24 mouse cellular contexts compared by ENCODE assay signal in genomic region chr17:60344656-60345055, GRCm38 (mm10).
A peak's percentile ranks its signal among the peaks of the same experiment; 100 is the strongest.
DNase-seq lines count a peak whose midpoint lies in the region; ATAC-seq and TF ChIP-seq lines count a peak whose summit lies in the region.
"Had no signal": no experiment of that assay in that cellular context is flagged by ENCODE, and none has a peak within 500 bp of the region (broad histone marks: within the 10 kb centered on the region; RNA-seq: fewer than 3 reads in every experiment).

No protein-coding gene starts in this region.

- no peak for TF ChIP-seq POLR2A in brain, embryonic 14.5 days (IDR thresholded peaks at IDR 0.05; ENCODE audit: borderline replicate concordance, extremely low read depth, insufficient read depth, insufficient read length, poor library complexity, severe bottlenecking)

- no peak overlapping the region for H3K27ac ChIP-seq in hindbrain, postnatal 0 days
- no peak overlapping the region for H3K27ac ChIP-seq in hindbrain, embryonic 10.5 days
- H3K27ac ChIP-seq: forebrain, embryonic 12.5 days; heart, adult 2 months; heart, embryonic 15.5 days; hindbrain, embryonic 14.5 days had no signal

- no peaks in the 10 kb centered on the region for H3K27me3 ChIP-seq in hindbrain, postnatal 0 days (ENCODE audit: insufficient read depth, low read length)
- no peaks in the 10 kb centered on the region for H3K27me3 ChIP-seq in hindbrain, embryonic 10.5 days (ENCODE audit: insufficient read depth, poor library complexity, severe bottlenecking)
- H3K27me3 ChIP-seq: forebrain, embryonic 12.5 days; heart, embryonic 15.5 days had no signal

- H3K4me2 ChIP-seq in hindbrain, postnatal 0 days (ENCODE audit: low read depth, low read length): no peak overlapping the region
- H3K4me2 ChIP-seq: forebrain, embryonic 12.5 days; heart, embryonic 11.5 days; heart, embryonic 15.5 days; hindbrain, embryonic 14.5 days had no signal

- peak; percentile 2 for DNase-seq in hindbrain, postnatal 0 days (ENCODE audit: low spot score)
- no peak for DNase-seq in hindbrain, embryonic 10.5 days (ENCODE audit: low spot score)
- peak; percentile 19 for DNase-seq in brain, embryonic 14.5 days (ENCODE audit: low read depth)
- peak; percentile 11 for DNase-seq in embryo, embryonic 11 days
- peak; percentile 2 for DNase-seq in forelimb bud, embryonic 11.5 days (ENCODE audit: low read depth, low spot score)
- no peak for DNase-seq in adrenal gland, postnatal 25 days
- DNase-seq in retina, embryonic 14.5 days (ENCODE audit: low spot score): no peak
- DNase-seq: adrenal gland, postnatal 10 days; B cell, adult 2 months; cerebellum, adult 2 months; cerebellum, postnatal 25 days; gastrocnemius, postnatal 14 days; heart, adult 2 months; heart, postnatal 14 days; kidney, adult 9 months had no signal

- no peaks in the 10 kb centered on the region for H3K9me3 ChIP-seq in hindbrain, postnatal 0 days (ENCODE audit: low read length)
- H3K9me3 ChIP-seq in hindbrain, embryonic 10.5 days: peaks cover 3% of the 10 kb centered on the region; the same call in 1 of the 2 replicates
- H3K9me3 ChIP-seq: forebrain, embryonic 12.5 days; G1E; heart, embryonic 15.5 days had no signal

- ATAC-seq in hindbrain, postnatal 0 days: no peak
- ATAC-seq: CD4-positive, CD25-positive, alpha-beta regulatory T cell, adult 4 months; forebrain, embryonic 16.5 days; inflammation-experienced regulatory T-cells, adult 6 months; intestine, postnatal 0 days had no signal

- no peaks in the 10 kb centered on the region for H3K4me1 ChIP-seq in hindbrain, postnatal 0 days (ENCODE audit: insufficient read depth, low read length)
- no peaks in the 10 kb centered on the region for H3K4me1 ChIP-seq in hindbrain, embryonic 10.5 days (replicated peaks)
- H3K4me1 ChIP-seq: forebrain, embryonic 12.5 days; heart, embryonic 15.5 days had no signal

- no peaks in the 10 kb centered on the region for H3K36me3 ChIP-seq in hindbrain, postnatal 0 days (ENCODE audit: insufficient read depth, low read length)
- no peaks in the 10 kb centered on the region for H3K36me3 ChIP-seq in hindbrain, embryonic 10.5 days
- H3K36me3 ChIP-seq: forebrain, embryonic 12.5 days; G1E; heart, embryonic 15.5 days had no signal

- H3K9ac ChIP-seq in hindbrain, postnatal 0 days (replicated peaks; ENCODE audit: low read length): no peak overlapping the region
- H3K9ac ChIP-seq: forebrain, embryonic 12.5 days; heart, embryonic 15.5 days; hindbrain, embryonic 14.5 days had no signal

- H3K4me3 ChIP-seq in hindbrain, postnatal 0 days (ENCODE audit: low read length): no peak overlapping the region
- H3K4me3 ChIP-seq in hindbrain, embryonic 10.5 days: no peak overlapping the region
- H3K4me3 ChIP-seq: forebrain, embryonic 12.5 days; heart, adult 2 months; heart, embryonic 15.5 days had no signal

- no peak for TF ChIP-seq CTCF in hindbrain, postnatal 0 days (IDR thresholded peaks at IDR 0.05; ENCODE audit: low read depth)
- no peak for TF ChIP-seq CTCF in brain, embryonic 14.5 days (IDR thresholded peaks at IDR 0.05; ENCODE audit: borderline replicate concordance, extremely low read depth, insufficient read depth, insufficient read length)

Comparison
In these comparisons a context has a peak if more than half of its experiments do, and no peak if none do; other contexts are left out.
1. DNase-seq: peak in hindbrain, postnatal 0 days (single experiment), brain, embryonic 14.5 days (single experiment), embryo, embryonic 11 days (single experiment) and forelimb bud, embryonic 11.5 days (single experiment); none in hindbrain, embryonic 10.5 days (single experiment), adrenal gland, postnatal 25 days (single experiment) and retina, embryonic 14.5 days (single experiment).